Mouse (Mus musculus): ENCODE results near the gene Arcn1. TPM values are rescaled to one million over a fixed set of nuclear protein-coding genes. Genes with fewer than 3 reads are reported as not detected.

Gene Arcn1
- total and polyA plus RNA-seq, 2 experiments = 33.1 to 98.6 TPM

GRCm38 (mm10) chr9:44745371-44745770, 22.3 kb downstream of the Arcn1 start:
- DNase-seq (ENCODE audit: extremely low read depth, low read depth, low spot score) = peak; percentile 80
- peaks cover 56% of the 10 kb centered on the region for H3K36me3 ChIP-seq (ENCODE audit: control insufficient read depth, insufficient read depth, low read length)
- H3K4me3 ChIP-seq (ENCODE audit: insufficient read depth, low read depth, low read length) = no peak overlapping the region
- no peaks in the 10 kb centered on the region for H3K79me2 ChIP-seq (ENCODE audit: control insufficient read depth, insufficient read depth, low read length)
- H3K27ac ChIP-seq (replicated peaks; ENCODE audit: insufficient read depth, low read depth, low read length) = no peak overlapping the region
- 60% methylated on average over 7 of the region's 7 CpGs for WGBS
- TF ChIP-seq POLR2A (IDR thresholded peaks at IDR 0.05; ENCODE audit: extremely low read depth, insufficient read depth, low read length) (no peak), CTCF (IDR thresholded peaks at IDR 0.05; ENCODE audit: low read depth, low read length) (no peak)
- H3K4me1 ChIP-seq (ENCODE audit: control insufficient read depth, insufficient read depth, low read length) = no peaks in the 10 kb centered on the region
- no peak overlapping the region for H3K9ac ChIP-seq (ENCODE audit: low read depth, low read length)
- no peaks in the 10 kb centered on the region for H3K27me3 ChIP-seq (ENCODE audit: control insufficient read depth, insufficient read depth, low read length)

- no peak overlapping the region for H3K4me3 ChIP-seq (ENCODE audit: insufficient read depth, low read depth, low read length)
- H3K36me3 ChIP-seq (ENCODE audit: control insufficient read depth, insufficient read depth, low read length) = peaks cover 26% of the 10 kb centered on the region
- no peaks in the 10 kb centered on the region for H3K4me1 ChIP-seq (ENCODE audit: control insufficient read depth, insufficient read depth, low read length)
- WGBS = 98% methylated on average over 1 of the region's 1 CpGs
- no peak for TF ChIP-seq POLR2A (IDR thresholded peaks at IDR 0.05; ENCODE audit: extremely low read depth, insufficient read depth, low read length)
- TF ChIP-seq CTCF (IDR thresholded peaks at IDR 0.05; ENCODE audit: low read depth, low read length) = peak; percentile 27; the same call in 1 of the 2 replicates
- H3K27ac ChIP-seq (replicated peaks; ENCODE audit: insufficient read depth, low read depth, low read length) = no peak overlapping the region
- H3K27me3 ChIP-seq (ENCODE audit: control insufficient read depth, insufficient read depth, low read length) = no peaks in the 10 kb centered on the region
- no peaks in the 10 kb centered on the region for H3K79me2 ChIP-seq (ENCODE audit: control insufficient read depth, insufficient read depth, low read length)
- no peak for DNase-seq (ENCODE audit: extremely low read depth, low read depth, low spot score)
- H3K9ac ChIP-seq (ENCODE audit: low read depth, low read length) = no peak overlapping the region
Observed at GRCm38 (mm10) chr9:44740663-44741192, 26.9 kb downstream of the Arcn1 start.

- 44% methylated on average over 8 of the region's 8 CpGs for WGBS
- Histone ChIP-seq H3K36me3 (ENCODE audit: control insufficient read depth, insufficient read depth, low read length) (peaks cover 2% of the 10 kb centered on the region; the same call in 1 of the 2 replicates), H3K79me2 (ENCODE audit: control insufficient read depth, insufficient read depth, low read length) (no peaks in the 10 kb centered on the region), H3K27me3 (ENCODE audit: control insufficient read depth, insufficient read depth, low read length) (peaks cover 8% of the 10 kb centered on the region; the same call in 1 of the 2 replicates), H3K4me3 (ENCODE audit: insufficient read depth, low read depth, low read length) (no peak overlapping the region), H3K9ac (ENCODE audit: low read depth, low read length) (no peak overlapping the region), H3K27ac (replicated peaks; ENCODE audit: insufficient read depth, low read depth, low read length) (no peak overlapping the region), H3K4me1 (ENCODE audit: control insufficient read depth, insufficient read depth, low read length) (peaks cover 3% of the 10 kb centered on the region; the same call in 1 of the 2 replicates)
- no peak for DNase-seq (ENCODE audit: extremely low read depth, low read depth, low spot score)
- TF ChIP-seq POLR2A (IDR thresholded peaks at IDR 0.05; ENCODE audit: extremely low read depth, insufficient read depth, low read length) (no peak), CTCF (IDR thresholded peaks at IDR 0.05; ENCODE audit: low read depth, low read length) (no peak)
Observed at GRCm38 (mm10) chr9:44737240-44737949, 30.2 kb downstream of the Arcn1 start.

- TF ChIP-seq CTCF (IDR thresholded peaks at IDR 0.05; ENCODE audit: low read depth, low read length) (no peak), POLR2A (IDR thresholded peaks at IDR 0.05; ENCODE audit: extremely low read depth, insufficient read depth, low read length) (no peak)
- Histone ChIP-seq H3K4me1 (ENCODE audit: control insufficient read depth, insufficient read depth, low read length) (peaks cover 3% of the 10 kb centered on the region; the same call in 1 of the 2 replicates), H3K27ac (replicated peaks; ENCODE audit: insufficient read depth, low read depth, low read length) (no peak overlapping the region), H3K4me3 (ENCODE audit: insufficient read depth, low read depth, low read length) (no peak overlapping the region), H3K9ac (ENCODE audit: low read depth, low read length) (no peak overlapping the region), H3K36me3 (ENCODE audit: control insufficient read depth, insufficient read depth, low read length) (no peaks in the 10 kb centered on the region), H3K79me2 (ENCODE audit: control insufficient read depth, insufficient read depth, low read length) (no peaks in the 10 kb centered on the region), H3K27me3 (ENCODE audit: control insufficient read depth, insufficient read depth, low read length) (peaks cover 8% of the 10 kb centered on the region; the same call in 1 of the 2 replicates)
- 62% methylated on average over 2 of the region's 2 CpGs for WGBS
- no peak for DNase-seq (ENCODE audit: extremely low read depth, low read depth, low spot score)
Observed at GRCm38 (mm10) chr9:44736301-44736700, 31.3 kb downstream of the Arcn1 start.

GRCm38 (mm10) chr9:44735886-44736285, 31.8 kb downstream of the Arcn1 start:
- Histone ChIP-seq H3K4me1 (ENCODE audit: control insufficient read depth, insufficient read depth, low read length) (peaks cover 3% of the 10 kb centered on the region; the same call in 1 of the 2 replicates), H3K27ac (replicated peaks; ENCODE audit: insufficient read depth, low read depth, low read length) (no peak overlapping the region), H3K27me3 (ENCODE audit: control insufficient read depth, insufficient read depth, low read length) (peaks cover 8% of the 10 kb centered on the region; the same call in 1 of the 2 replicates), H3K4me3 (ENCODE audit: insufficient read depth, low read depth, low read length) (no peak overlapping the region), H3K79me2 (ENCODE audit: control insufficient read depth, insufficient read depth, low read length) (no peaks in the 10 kb centered on the region), H3K36me3 (ENCODE audit: control insufficient read depth, insufficient read depth, low read length) (no peaks in the 10 kb centered on the region), H3K9ac (ENCODE audit: low read depth, low read length) (no peak overlapping the region)
- TF ChIP-seq CTCF (IDR thresholded peaks at IDR 0.05; ENCODE audit: low read depth, low read length) (no peak), POLR2A (IDR thresholded peaks at IDR 0.05; ENCODE audit: extremely low read depth, insufficient read depth, low read length) (no peak)
- no peak for DNase-seq (ENCODE audit: extremely low read depth, low read depth, low spot score)
- WGBS = 95% methylated on average over 6 of the region's 6 CpGs
